Mouse (Mus musculus) hindlimb bud, embryonic 11.5 days (tissue): ENCODE data around the gene Spint5.

Source experiments
- DNase-seq: peaks from one replicate; pipeline ENCODE4 v3.0.0-alpha.2; 2012; ENCODE audit warnings: low read depth, low spot score; ENCODE audit errors: extremely low spot score

Gene Spint5

GRCm38 (mm10) chr2:164735446-164735845 is 20.3 kb downstream of the Spint5 start:
- no peak for DNase-seq

GRCm38 (mm10) chr2:164737377-164738090 is 22.4 kb downstream of the Spint5 start:
- no peak for DNase-seq

GRCm38 (mm10) chr2:164739876-164740275 is 24.8 kb downstream of the Spint5 start:
- DNase-seq = no peak

- DNase-seq = no peak
These were observed 29.9 kb downstream of the Spint5 start for GRCm38 (mm10) chr2:164744987-164745386.

GRCm38 (mm10) chr2:164745843-164746479 is 30.9 kb downstream of the Spint5 start, which contains the start of the genes Wfdc3 and Dnttip1:
TSS of gene Wfdc3 (minus strand) at chr2:164745931.
TSS of gene Dnttip1 (plus strand) at chr2:164745983.
- peak; percentile 75 for DNase-seq

GRCm38 (mm10) chr2:164746693-164747092 is 31.6 kb downstream of the Spint5 start:
- no peak for DNase-seq

GRCm38 (mm10) chr2:164748191-164748590 is 33.1 kb downstream of the Spint5 start:
- no peak for DNase-seq

GRCm38 (mm10) chr2:164748991-164749390 is 33.9 kb downstream of the Spint5 start:
- no peak for DNase-seq

GRCm38 (mm10) chr2:164752454-164752853 is 37.3 kb downstream of the Spint5 start:
- no peak for DNase-seq

- no peak for DNase-seq
These were observed 39.0 kb downstream of the Spint5 start for GRCm38 (mm10) chr2:164754105-164754504.

- no peak for DNase-seq
These were observed 39.7 kb downstream of the Spint5 start for GRCm38 (mm10) chr2:164754800-164755199.

GRCm38 (mm10) chr2:164757841-164758240 is 42.7 kb downstream of the Spint5 start:
- DNase-seq = no peak

- DNase-seq = no peak
These were observed 43.6 kb downstream of the Spint5 start for GRCm38 (mm10) chr2:164758692-164759091.

GRCm38 (mm10) chr2:164760059-164760833 is 45.1 kb downstream of the Spint5 start:
- no peak for DNase-seq

- no peak for DNase-seq
These were observed 46.4 kb downstream of the Spint5 start for GRCm38 (mm10) chr2:164761502-164761901.

- no peak for DNase-seq
These were observed 46.9 kb downstream of the Spint5 start for GRCm38 (mm10) chr2:164761971-164762370.

GRCm38 (mm10) chr2:164762593-164762992 is 47.5 kb downstream of the Spint5 start:
- no peak for DNase-seq

- no peak for DNase-seq
These were observed 50.7 kb downstream of the Spint5 start for GRCm38 (mm10) chr2:164765841-164766240.
